Mouse (Mus musculus): Measurements from ENCODE around the gene Trim31. TPM values are rescaled to one million over a fixed set of nuclear protein-coding genes. Genes with fewer than 3 reads are reported as not detected.

Trim31 gene
- polyA plus RNA-seq (2014; fragmentation: Illumina TruSeq; extraction: RNeasy Lipid Tissue Mini Kit (QIAGEN cat#74804); ENCODE audit: low read depth, low replicate concordance), result 77.1 TPM

DNA sequence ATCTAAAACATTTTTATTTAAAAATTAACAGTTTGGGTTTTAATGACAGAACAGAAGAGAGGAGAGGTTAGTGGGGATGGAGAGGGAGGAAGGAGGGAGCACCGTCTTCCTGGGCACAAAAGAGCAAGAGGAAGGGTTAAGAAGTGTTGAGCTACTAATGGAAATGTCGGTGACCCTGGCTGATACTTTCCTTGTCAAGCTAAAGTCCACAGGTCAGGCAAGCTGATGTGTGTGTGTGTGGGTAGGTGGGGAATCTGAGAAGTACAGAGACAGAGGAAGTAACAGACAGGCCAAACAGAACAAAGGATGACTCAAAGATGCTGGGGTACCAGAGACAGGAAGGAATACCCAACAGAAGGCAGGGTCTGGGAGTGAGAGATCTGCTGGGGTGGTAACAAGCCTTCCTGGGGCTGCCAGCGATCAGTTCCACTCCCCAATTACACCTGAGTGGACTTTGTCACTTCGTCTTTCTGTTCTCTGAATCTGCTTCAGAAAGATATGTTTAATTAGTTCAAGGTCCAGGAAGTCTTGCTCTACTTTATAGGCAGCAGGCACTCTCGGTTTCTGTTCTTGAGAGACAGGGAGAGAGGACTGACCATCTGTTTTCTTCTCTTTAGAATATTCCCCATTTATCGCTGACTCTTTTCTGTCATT, at the start of gene Trim31:
TSS of gene Trim31 (plus strand) at position 567 of the 654 bp plus-strand sequence.

DNA sequence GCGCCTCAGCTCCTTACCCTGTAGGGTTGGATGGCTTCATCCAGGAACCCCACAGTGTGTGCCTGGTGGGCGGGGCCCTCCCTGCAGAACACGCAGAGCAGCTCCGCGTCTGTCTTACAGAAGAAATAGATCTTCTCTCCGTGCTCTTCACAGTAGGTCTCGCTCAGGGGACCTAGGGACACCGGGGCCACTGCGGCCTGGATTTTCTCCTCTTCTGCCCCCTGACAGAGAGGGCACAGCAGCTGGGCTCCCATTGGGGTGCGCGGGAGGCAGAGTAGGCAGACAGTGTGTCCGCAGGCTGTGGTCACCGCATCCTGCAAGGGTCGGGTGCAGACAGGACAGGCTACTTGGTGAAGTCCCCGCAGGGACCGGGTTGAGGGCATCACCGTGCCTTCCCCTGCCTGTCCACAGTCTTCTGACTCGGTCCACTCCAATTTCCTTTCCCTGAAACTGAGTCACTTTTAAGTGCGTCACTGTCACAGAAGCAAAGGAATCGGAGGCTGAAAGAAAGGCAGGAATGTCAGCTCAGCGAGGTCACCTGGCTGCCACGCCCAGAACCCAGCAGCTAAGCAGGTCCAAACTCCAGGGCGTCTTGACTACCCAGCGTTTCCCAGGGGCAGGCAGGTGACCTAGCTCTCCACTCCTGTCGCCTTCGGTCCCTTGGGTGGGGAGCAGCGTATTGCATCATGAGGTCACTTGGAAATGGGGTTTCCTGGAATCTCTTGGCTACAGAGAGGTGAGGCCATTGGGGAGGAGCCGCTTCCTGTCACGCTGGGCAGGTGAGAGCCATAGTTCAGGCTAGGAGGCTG, 31.0 kb upstream of the Trim31 start, which contains the start of gene Trim15:
TSS of gene Trim15 (minus strand) at position 492 of the 809 bp plus-strand sequence.

DNA sequence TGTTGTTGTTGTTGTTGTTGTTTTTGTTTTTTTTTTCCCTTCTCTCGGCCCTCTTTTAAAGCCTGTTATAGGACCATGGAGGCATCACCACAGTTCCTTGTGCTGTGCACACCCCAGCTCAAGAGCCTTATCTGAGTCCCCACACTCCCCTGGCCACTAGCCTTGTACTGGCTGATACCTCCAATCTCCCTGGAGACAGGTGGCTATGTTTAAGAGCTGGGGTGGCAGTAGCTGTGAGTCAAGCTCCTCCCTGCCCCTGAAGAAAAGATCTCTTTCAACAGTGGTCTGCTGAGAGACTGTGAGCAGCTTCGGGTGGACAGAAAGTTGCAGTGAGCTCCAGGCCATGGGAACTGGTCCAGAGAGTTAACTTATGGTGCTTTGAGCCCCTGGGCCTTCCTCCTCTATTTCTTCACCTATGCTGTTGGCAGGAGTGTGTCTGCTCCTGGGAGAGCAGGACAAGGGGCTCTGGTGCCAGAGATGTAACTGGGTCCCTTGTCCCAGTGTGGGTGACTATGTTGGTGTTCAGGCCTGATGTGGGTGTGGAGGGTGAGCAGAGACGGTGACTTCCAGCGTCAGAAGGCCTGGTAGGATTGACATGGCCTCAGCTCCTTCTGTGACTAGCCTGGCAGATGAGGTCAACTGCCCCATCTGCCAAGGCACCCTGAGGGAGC, 28.5 kb upstream of the Trim31 start, which contains the start of gene Trim10:
TSS of gene Trim10 (plus strand) at position 291 of the 671 bp plus-strand sequence.

DNA sequence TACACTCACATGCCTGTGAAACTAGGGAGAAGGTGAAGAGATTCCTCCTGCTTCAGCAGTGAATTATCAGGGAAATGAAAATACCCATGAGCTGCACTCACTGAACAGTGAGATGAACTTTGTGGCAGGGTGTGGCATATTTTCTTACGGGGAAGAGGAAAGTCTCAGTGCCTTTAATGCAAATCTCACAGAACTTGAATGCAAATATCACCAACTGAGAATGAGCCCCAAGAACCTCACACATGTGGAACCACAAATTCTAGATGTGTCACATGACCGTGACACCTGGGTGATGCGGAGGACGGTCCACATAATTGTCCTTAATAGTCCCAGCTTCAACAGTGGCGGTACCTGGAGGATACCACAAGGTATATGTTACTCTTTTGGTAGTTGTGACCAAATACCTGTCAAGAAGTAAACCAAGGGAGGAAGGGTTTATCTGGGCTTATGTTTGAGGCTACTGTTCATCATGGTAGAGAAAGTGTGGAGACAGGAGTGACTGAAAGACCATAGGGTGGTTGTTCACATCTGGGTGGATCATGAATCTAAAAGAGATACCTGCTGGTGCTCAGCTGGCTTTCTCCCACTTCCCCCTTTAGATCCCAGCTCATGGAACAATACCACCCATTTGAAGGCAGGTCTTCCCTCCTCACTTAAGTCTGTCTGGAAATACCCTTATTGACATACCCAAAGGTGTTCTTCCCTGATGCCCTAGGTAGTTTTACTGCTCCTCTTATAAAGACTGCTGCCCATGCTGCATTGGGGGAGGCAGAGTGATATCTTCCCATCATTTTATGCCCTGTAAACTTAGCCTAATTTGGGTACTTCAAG, 7.6 kb upstream of the Trim31 start, which contains the start of gene Trim40:
TSS of gene Trim40 (minus strand) at position 51 of the 831 bp plus-strand sequence.

DNA sequence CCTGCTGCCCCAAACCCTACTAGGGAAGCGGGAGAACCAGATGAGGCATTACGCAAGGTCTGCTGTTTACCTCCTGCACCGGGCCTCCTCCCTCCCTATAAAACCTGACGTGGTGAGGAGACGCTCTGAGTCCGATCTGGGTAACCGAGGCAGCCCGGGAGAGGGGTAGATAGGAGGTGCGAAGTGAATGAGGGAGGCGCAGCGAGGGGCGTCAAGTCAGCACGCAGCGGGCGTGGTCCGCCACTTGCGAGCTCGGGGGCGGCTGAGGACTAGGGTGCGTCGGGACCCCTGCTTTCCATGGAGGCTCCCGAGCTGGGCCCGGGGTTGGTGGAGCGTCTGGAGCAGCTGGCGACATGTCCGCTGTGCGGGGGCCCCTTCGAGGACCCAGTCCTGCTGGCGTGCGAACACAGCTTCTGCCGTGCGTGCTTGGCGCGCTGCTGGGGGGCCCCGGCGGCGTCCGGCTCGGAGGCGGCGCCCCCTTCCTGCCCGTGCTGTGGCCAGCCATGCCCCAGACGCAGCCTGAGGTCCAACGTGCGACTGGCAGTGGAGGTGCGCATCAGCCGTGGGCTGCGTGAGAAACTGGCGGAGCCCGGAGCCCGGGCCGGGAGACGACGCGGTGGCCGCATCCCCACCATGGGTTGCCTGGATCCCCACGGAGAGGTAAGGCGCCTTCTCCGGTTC, 45.0 kb downstream of the Trim31 start, which contains the start of gene Rnf39:
TSS of gene Rnf39 (plus strand) at position 128 of the 681 bp plus-strand sequence.

DNA sequence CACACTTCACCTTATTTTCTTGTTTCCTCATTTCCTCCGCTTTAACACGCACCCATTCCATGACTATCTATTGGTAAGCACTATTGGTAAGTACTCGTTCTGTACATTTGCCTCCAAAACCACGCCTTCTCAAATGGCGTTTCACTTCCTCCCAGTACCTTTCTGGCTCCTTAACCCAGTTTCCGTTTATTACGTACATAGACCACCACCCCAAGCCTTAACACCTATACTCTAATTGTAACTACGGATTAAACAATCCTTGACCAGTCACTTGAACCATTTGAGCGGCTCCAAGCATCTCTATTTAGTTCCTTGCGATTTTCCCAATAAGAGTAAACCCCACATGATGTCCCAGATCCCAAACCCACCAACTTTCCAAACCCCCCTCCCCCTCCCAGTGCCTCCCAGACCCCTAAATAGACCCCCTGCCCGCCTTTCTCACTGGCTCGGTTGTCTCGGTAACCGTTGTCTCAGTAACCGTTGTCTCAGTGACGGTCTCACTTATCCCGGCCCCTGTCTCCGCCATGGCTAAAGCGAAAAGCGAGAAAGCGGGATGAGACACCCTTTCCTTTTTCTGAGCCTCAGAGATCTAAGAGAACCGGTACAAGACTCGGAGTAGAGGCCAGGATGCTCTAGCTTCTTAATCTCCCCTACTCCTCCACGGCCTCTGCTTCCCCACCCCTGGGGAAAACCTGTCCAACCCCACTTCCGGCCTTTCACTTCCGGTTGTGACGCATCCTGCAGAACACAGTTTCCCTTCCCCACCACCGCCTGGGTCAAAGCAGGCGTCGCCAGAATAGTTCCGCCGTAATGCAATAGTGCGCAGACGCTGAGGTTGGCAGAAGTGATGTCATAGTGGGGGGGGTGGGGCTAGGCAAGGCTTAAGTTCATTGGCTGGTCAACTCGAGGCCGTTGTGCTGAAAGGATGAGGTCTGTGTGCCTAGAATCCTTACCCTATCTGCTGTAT, 53.3 kb downstream of the Trim31 start, which contains the start of gene Ppp1r11:
TSS of gene Ppp1r11 (minus strand) at position 761 of the 967 bp plus-strand sequence.

DNA sequence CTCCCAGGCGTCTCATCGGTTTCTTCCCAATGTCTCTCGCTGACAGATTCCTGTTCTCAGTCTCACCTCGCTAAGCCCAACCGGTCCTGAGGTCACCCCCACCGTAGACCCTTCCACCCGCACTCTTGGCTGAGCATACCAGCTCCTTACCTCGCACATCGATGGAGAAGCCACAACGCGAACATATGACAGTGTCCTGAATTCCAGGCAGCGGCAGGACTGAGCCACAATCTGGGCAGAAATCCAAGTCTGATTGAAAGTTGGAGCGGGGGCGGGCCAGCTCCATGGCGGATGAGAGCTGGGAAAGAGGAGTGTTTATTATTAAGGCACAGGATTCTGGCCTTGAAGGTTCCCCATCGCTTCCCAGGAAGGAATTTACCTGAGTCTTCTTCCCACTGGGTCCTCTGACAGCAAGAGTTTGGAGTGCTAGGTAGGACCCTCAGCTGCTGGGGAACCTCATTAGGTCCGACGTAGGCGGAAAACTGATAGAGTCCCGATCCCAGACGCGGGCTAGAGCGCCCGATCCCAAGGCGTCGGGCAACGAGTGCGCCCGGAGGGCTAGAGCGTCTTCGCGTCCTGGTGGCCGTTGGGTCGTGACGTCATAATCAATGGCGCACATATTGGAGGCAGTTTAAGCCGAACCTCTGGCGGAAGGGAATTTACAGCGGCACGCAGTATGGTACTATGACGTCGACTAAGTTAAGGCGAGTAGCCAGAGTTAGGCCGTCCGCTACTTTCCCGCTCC, 60.3 kb downstream of the Trim31 start, which contains the start of the genes Znrd1 and Znrd1as:
TSS of gene Znrd1 (minus strand) at position 561 of the 745 bp plus-strand sequence.
TSS of gene Znrd1as (plus strand) at position 594 of the 745 bp plus-strand sequence.

Other genes starting within 250 kb of the Trim31 start
- gene H2-M1, start 225.9 kb upstream of the Trim31 start, polyA plus RNA-seq (2014; fragmentation: Illumina TruSeq; extraction: RNeasy Lipid Tissue Mini Kit (QIAGEN cat#74804); ENCODE audit: low read depth, low replicate concordance), result not detected
- gene H2-M10.5, start 125.2 kb upstream of the Trim31 start, polyA plus RNA-seq (2014; fragmentation: Illumina TruSeq; extraction: RNeasy Lipid Tissue Mini Kit (QIAGEN cat#74804); ENCODE audit: low read depth, low replicate concordance), result not detected
- not detected for gene H2-M10.6, start 85.9 kb upstream of the Trim31 start, polyA plus RNA-seq (2014; fragmentation: Illumina TruSeq; extraction: RNeasy Lipid Tissue Mini Kit (QIAGEN cat#74804); ENCODE audit: low read depth, low replicate concordance)
- 37.0 TPM for gene Trim26, start 61.0 kb upstream of the Trim31 start, polyA plus RNA-seq (2014; fragmentation: Illumina TruSeq; extraction: RNeasy Lipid Tissue Mini Kit (QIAGEN cat#74804); ENCODE audit: low read depth, low replicate concordance)
- gene Trim15, start 30.9 kb upstream of the Trim31 start, polyA plus RNA-seq (2014; fragmentation: Illumina TruSeq; extraction: RNeasy Lipid Tissue Mini Kit (QIAGEN cat#74804); ENCODE audit: low read depth, low replicate concordance), result 2.2 TPM
- not detected for gene Trim10, start 28.5 kb upstream of the Trim31 start, polyA plus RNA-seq (2014; fragmentation: Illumina TruSeq; extraction: RNeasy Lipid Tissue Mini Kit (QIAGEN cat#74804); ENCODE audit: low read depth, low replicate concordance)
- gene Trim40, start 8.0 kb upstream of the Trim31 start, polyA plus RNA-seq (2014; fragmentation: Illumina TruSeq; extraction: RNeasy Lipid Tissue Mini Kit (QIAGEN cat#74804); ENCODE audit: low read depth, low replicate concordance), result 29.1 TPM
- gene Rnf39, start 44.8 kb downstream of the Trim31 start, polyA plus RNA-seq (2014; fragmentation: Illumina TruSeq; extraction: RNeasy Lipid Tissue Mini Kit (QIAGEN cat#74804); ENCODE audit: low read depth, low replicate concordance), result 7.3 TPM
- 9.2 TPM for gene Ppp1r11, start 53.6 kb downstream of the Trim31 start, polyA plus RNA-seq (2014; fragmentation: Illumina TruSeq; extraction: RNeasy Lipid Tissue Mini Kit (QIAGEN cat#74804); ENCODE audit: low read depth, low replicate concordance)
- gene Znrd1, start 60.4 kb downstream of the Trim31 start, polyA plus RNA-seq (2014; fragmentation: Illumina TruSeq; extraction: RNeasy Lipid Tissue Mini Kit (QIAGEN cat#74804); ENCODE audit: low read depth, low replicate concordance), result 19.7 TPM
- gene Znrd1as, start 60.5 kb downstream of the Trim31 start, polyA plus RNA-seq (2014; fragmentation: Illumina TruSeq; extraction: RNeasy Lipid Tissue Mini Kit (QIAGEN cat#74804); ENCODE audit: low read depth, low replicate concordance), result 22.8 TPM
- gene 2410137M14Rik, start 83.1 kb downstream of the Trim31 start, polyA plus RNA-seq (2014; fragmentation: Illumina TruSeq; extraction: RNeasy Lipid Tissue Mini Kit (QIAGEN cat#74804); ENCODE audit: low read depth, low replicate concordance), result not detected
- gene H2-M5, start 91.4 kb downstream of the Trim31 start, polyA plus RNA-seq (2014; fragmentation: Illumina TruSeq; extraction: RNeasy Lipid Tissue Mini Kit (QIAGEN cat#74804); ENCODE audit: low read depth, low replicate concordance), result 0.28 TPM
- 5.1 TPM for gene Zfp57, start 103.0 kb downstream of the Trim31 start, polyA plus RNA-seq (2014; fragmentation: Illumina TruSeq; extraction: RNeasy Lipid Tissue Mini Kit (QIAGEN cat#74804); ENCODE audit: low read depth, low replicate concordance)
- gene Mog, start 125.3 kb downstream of the Trim31 start, polyA plus RNA-seq (2014; fragmentation: Illumina TruSeq; extraction: RNeasy Lipid Tissue Mini Kit (QIAGEN cat#74804); ENCODE audit: low read depth, low replicate concordance), result not detected
- gene Gabbr1, start 147.8 kb downstream of the Trim31 start, polyA plus RNA-seq (2014; fragmentation: Illumina TruSeq; extraction: RNeasy Lipid Tissue Mini Kit (QIAGEN cat#74804); ENCODE audit: low read depth, low replicate concordance), result 42.1 TPM
- not detected for gene Olfr90, start 190.4 kb downstream of the Trim31 start, polyA plus RNA-seq (2014; fragmentation: Illumina TruSeq; extraction: RNeasy Lipid Tissue Mini Kit (QIAGEN cat#74804); ENCODE audit: low read depth, low replicate concordance)
- not detected for gene Olfr91, start 200.2 kb downstream of the Trim31 start, polyA plus RNA-seq (2014; fragmentation: Illumina TruSeq; extraction: RNeasy Lipid Tissue Mini Kit (QIAGEN cat#74804); ENCODE audit: low read depth, low replicate concordance)
- not detected for gene Olfr92, start 222.0 kb downstream of the Trim31 start, polyA plus RNA-seq (2014; fragmentation: Illumina TruSeq; extraction: RNeasy Lipid Tissue Mini Kit (QIAGEN cat#74804); ENCODE audit: low read depth, low replicate concordance)